9 mouse cellular contexts compared by ENCODE assay signal in the genomic region with DNA sequence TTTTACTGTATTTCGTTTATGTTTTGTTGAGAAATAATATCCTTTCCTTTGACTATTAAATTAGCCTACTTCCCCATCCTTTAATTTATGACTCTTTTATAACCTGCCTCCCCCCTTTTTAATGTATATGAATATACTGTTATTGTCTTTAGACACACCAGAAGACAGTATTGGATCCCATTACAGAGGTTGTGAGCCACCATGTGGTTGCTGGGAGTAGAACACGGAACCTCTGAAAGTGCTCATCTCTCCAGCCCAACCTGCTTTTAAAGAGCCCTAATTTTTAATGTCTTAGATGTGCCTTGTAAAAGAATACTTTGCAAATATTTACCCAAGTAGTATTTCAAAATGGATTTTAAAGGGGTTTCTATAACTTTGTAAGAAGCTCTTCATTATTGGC.
DNase-seq lines count a peak whose midpoint lies in the region; ATAC-seq and TF ChIP-seq lines count a peak whose summit lies in the region.
"Had no signal": no experiment of that assay in that cellular context is flagged by ENCODE, and none has a peak within 500 bp of the region (broad histone marks: within the 10 kb centered on the region; RNA-seq: fewer than 3 reads in every experiment).

No protein-coding gene starts in this region.

- H3K27me3 ChIP-seq in midbrain, postnatal 0 days (ENCODE audit: insufficient read depth, low read length): no peaks in the 10 kb centered on the region
- no peaks in the 10 kb centered on the region for H3K27me3 ChIP-seq in midbrain, embryonic 13.5 days
- H3K27me3 ChIP-seq in heart, embryonic 10.5 days (ENCODE audit: insufficient read depth, poor library complexity, severe bottlenecking): no peaks in the 10 kb centered on the region
- H3K27me3 ChIP-seq: heart, embryonic 15.5 days had no signal

- ATAC-seq in midbrain, postnatal 0 days (ENCODE audit: low FRiP score): no peak
- ATAC-seq in midbrain, embryonic 13.5 days: no peak

- no peak overlapping the region for H3K27ac ChIP-seq in midbrain, postnatal 0 days (ENCODE audit: low read depth, low read length)
- no peak overlapping the region for H3K27ac ChIP-seq in midbrain, embryonic 13.5 days
- H3K27ac ChIP-seq in heart, embryonic 10.5 days: no peak overlapping the region
- H3K27ac ChIP-seq: heart, embryonic 15.5 days had no signal

- peak; percentile 62 for TF ChIP-seq CTCF in midbrain, postnatal 0 days (IDR thresholded peaks at IDR 0.05)

- H3K36me3 ChIP-seq in midbrain, postnatal 0 days (ENCODE audit: insufficient read depth, low read length): peaks cover 14% of the 10 kb centered on the region; the same call in 1 of the 2 replicates
- peaks cover 23% of the 10 kb centered on the region for H3K36me3 ChIP-seq in midbrain, embryonic 13.5 days
- H3K36me3 ChIP-seq in heart, embryonic 10.5 days: peaks cover 35% of the 10 kb centered on the region

- no peak overlapping the region for H3K9ac ChIP-seq in midbrain, postnatal 0 days (replicated peaks; ENCODE audit: low read length, poor library complexity, severe bottlenecking)
- H3K9ac ChIP-seq in midbrain, embryonic 13.5 days (replicated peaks): no peak overlapping the region
- H3K9ac ChIP-seq: heart, embryonic 15.5 days had no signal

- no peak overlapping the region for H3K4me3 ChIP-seq in midbrain, postnatal 0 days (ENCODE audit: low read depth, low read length)
- H3K4me3 ChIP-seq in midbrain, embryonic 13.5 days (replicated peaks): no peak overlapping the region
- no peak overlapping the region for H3K4me3 ChIP-seq in heart, embryonic 10.5 days
- H3K4me3 ChIP-seq: heart, embryonic 15.5 days had no signal

- H3K4me1 ChIP-seq in midbrain, postnatal 0 days (ENCODE audit: insufficient read depth, low read length): no peaks in the 10 kb centered on the region
- no peaks in the 10 kb centered on the region for H3K4me1 ChIP-seq in midbrain, embryonic 13.5 days (replicated peaks)
- H3K4me1 ChIP-seq in heart, embryonic 10.5 days: no peaks in the 10 kb centered on the region
- H3K4me1 ChIP-seq: heart, embryonic 15.5 days had no signal

- no peaks in the 10 kb centered on the region for H3K9me3 ChIP-seq in midbrain, postnatal 0 days (ENCODE audit: low read length)
- H3K9me3 ChIP-seq in midbrain, embryonic 13.5 days: no peaks in the 10 kb centered on the region
- no peaks in the 10 kb centered on the region for H3K9me3 ChIP-seq in heart, embryonic 10.5 days
- H3K9me3 ChIP-seq: heart, embryonic 15.5 days had no signal

- no peak overlapping the region for H3K4me2 ChIP-seq in midbrain, postnatal 0 days (ENCODE audit: low read depth, low read length, poor library complexity, severe bottlenecking)
- H3K4me2 ChIP-seq in midbrain, embryonic 13.5 days (replicated peaks): no peak overlapping the region
- H3K4me2 ChIP-seq: heart, embryonic 15.5 days had no signal

- DNase-seq in heart, postnatal 4 days: peak; percentile 35
- no peak for DNase-seq in heart, adult 9 months (ENCODE audit: low spot score in 2 of 2)
- peak; percentile 20 for DNase-seq in midbrain, postnatal 0 days (ENCODE audit: low spot score)
- peak; percentile 13 for DNase-seq in c-Kit-positive CD71-positive TER-119-negative erythroid progenitor cells, embryonic 14.5 days (ENCODE audit: low read depth)
- peak; percentile 57 for DNase-seq in thymus, postnatal 14 days
- no peak for DNase-seq in ovary, postnatal 14 days (ENCODE audit: low spot score)
- no peak for DNase-seq in heart, embryonic 10.5 days (ENCODE audit: low spot score)

- WGBS in midbrain, postnatal 0 days: 72% methylated on average over 2 of the region's 2 CpGs
- WGBS in midbrain, embryonic 13.5 days: 82% methylated on average over 2 of the region's 2 CpGs
- WGBS in heart, embryonic 10.5 days: 75% methylated on average over 2 of the region's 2 CpGs

Comparison
In these comparisons a context has a peak if more than half of its experiments do, and no peak if none do; other contexts are left out.
1. DNase-seq: peak in heart, postnatal 4 days (single experiment), midbrain, postnatal 0 days (single experiment), c-Kit-positive CD71-positive TER-119-negative erythroid progenitor cells, embryonic 14.5 days (single experiment) and thymus, postnatal 14 days (single experiment); none in heart, adult 9 months (0 of 2), ovary, postnatal 14 days (single experiment) and heart, embryonic 10.5 days (single experiment).